Mouse (Mus musculus): Measurements from ENCODE around the gene Ruvbl1.
A peak's percentile ranks its signal among the peaks of the same experiment; 100 is the strongest.

The Ruvbl1 gene

DNA sequence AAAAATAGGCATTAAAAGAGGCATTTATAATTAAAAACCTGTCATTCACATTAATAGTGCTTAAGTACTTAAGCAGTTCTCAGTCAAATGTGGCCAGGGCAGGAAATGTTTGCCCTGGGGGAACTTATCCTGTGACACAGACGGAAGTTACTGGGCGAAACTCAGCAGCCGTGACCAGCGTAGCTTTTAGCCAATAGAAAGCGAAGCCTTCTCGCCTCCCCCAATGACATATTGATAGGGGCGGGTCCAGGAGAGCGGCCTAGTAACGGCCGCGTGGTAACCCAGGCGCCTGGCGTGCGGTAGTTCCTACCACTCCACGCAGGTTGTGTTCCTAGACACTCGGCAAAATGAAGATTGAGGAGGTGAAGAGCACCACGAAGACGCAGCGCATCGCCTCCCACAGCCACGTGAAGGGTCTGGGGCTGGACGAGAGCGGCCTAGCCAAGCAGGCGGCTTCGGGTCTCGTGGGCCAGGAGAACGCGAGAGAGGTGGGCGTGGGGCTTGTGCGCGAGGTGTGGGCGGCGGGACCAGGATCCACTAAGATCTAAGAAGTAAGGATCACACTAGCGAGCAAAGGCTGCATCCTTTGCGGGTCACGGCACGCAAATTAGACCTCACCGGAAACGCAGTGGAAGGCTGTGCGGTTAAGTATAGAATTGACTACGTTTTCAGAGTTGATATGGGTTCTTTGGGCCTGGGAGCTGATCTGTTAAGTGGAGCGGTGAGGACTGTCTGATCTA, at the start of gene Ruvbl1:
Ruvbl1 (plus strand) TSS at position 229 of the 740 bp plus-strand sequence.
- DNase-seq (ENCODE audit: low read depth, low spot score): peak; percentile 99

DNA sequence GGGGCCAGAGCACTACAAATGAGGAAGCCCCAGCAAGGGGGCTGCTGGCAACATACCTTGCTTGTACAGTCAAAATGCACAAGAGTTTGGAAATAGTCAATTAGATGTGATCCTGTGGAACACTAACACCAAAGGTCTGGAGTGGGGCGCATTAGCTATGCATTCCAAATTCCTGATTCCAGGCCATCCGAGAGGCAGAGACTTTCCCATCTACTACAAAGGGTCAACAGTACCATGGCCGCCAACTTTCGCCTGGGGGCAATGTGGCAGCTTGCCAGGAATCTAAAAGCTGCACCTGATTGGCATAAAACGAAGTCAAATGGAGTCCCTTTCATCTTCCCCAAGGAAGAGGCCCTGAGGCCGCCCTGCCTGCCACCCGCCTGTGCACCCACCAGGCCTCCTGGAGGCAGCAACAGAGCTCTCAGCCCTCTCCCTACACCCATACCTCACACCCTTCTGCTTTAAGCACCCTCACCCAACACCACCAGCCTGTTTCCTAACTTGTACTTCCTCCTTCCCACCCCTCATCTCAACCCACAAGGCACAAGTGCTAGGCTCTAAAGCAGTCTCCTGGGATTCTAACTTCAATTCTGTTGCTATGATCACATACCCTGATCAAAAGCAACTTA, 49.0 kb upstream of the Ruvbl1 start:
- peak; percentile 19 for DNase-seq (ENCODE audit: low read depth, low spot score)

- peak; percentile 25 for DNase-seq (ENCODE audit: low read depth, low spot score)
Measured at GRCm38 (mm10) chr6:88431202-88431601, 34.0 kb upstream of the Ruvbl1 start.

DNA sequence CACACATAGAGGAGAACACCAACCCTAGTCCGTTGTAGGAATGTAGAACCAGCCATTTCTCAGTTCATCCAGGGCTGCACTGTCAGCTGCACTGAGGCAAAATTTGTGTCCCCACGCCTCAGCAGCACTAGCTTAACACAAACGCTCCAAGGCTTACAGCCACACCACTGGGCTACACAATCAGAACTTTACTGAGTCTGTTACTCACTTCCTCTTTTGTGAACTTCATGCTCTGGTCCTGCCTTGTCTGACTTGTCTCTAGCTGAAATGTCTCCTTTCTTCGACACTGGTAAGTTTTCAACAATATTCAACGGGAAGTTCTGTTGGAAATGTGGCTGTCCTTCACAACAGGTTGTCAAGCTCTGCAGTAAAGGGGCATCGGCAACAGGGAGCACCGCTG, 29.6 kb upstream of the Ruvbl1 start:
- no peak for DNase-seq (ENCODE audit: low read depth, low spot score)

GRCm38 (mm10) chr6:88439056-88439455, 26.2 kb upstream of the Ruvbl1 start:
- no peak for DNase-seq (ENCODE audit: low read depth, low spot score)

- DNase-seq (ENCODE audit: low read depth, low spot score): no peak
Measured at GRCm38 (mm10) chr6:88442551-88442950, 22.7 kb upstream of the Ruvbl1 start.

GRCm38 (mm10) chr6:88443446-88443845, 21.8 kb upstream of the Ruvbl1 start:
- DNase-seq (ENCODE audit: low read depth, low spot score): no peak

DNA sequence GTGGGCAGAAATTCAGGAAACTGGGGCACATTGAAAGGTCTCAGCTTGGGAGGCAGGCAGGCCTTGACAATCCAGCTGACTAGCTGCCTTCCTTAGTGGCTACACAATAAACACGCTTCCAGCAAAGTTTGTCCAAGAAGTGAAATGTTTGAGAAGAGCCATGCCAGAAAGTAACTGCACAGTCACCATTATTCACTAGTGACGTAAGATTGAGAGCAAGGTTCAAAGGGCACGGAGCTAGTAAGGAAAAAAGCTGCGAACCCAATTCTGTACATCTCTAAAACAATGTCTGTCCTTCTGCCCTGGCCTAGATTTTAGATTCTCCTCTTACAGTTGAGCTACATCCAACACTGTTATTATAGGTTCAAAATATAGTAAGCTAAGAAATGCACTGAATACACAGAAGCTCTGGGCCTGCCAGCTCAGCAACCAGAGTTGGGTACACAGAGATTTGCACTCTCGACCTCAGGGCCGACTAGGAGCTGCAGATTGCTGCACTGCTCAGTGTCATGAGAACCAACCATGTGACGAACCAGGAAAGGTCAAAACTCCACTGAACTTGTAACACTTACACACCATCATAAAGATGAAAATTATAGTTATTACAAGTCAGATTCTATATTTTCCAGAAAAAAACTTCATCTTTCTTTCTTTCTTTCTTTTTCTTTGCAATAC, 21.0 kb upstream of the Ruvbl1 start:
- no peak for DNase-seq (ENCODE audit: low read depth, low spot score)

DNA sequence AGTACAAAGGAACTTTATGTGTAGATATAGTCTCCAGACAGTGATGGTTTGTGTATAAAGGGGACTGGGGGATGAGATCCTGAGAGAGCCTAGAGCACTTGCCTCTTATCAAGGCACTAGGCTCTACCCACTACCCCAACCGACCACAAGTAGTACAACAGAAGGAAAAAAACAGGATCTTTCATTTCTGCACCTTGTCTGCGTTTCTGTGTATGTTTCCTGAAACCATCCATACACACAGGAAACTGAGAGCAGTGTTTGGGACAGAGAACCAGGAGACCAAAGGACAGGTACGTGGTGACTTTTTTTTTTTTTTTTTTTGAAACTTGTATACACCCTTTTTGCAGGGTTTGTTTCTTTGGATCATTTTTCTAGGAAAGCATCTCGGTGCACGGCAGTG, 19.5 kb upstream of the Ruvbl1 start:
- DNase-seq (ENCODE audit: low read depth, low spot score): no peak

GRCm38 (mm10) chr6:88446063-88447002, 18.9 kb upstream of the Ruvbl1 start, which contains the start of gene Eefsec:
Eefsec (minus strand) TSS chr6:88446539.
- peak; percentile 82 for DNase-seq (ENCODE audit: low read depth, low spot score)

DNA sequence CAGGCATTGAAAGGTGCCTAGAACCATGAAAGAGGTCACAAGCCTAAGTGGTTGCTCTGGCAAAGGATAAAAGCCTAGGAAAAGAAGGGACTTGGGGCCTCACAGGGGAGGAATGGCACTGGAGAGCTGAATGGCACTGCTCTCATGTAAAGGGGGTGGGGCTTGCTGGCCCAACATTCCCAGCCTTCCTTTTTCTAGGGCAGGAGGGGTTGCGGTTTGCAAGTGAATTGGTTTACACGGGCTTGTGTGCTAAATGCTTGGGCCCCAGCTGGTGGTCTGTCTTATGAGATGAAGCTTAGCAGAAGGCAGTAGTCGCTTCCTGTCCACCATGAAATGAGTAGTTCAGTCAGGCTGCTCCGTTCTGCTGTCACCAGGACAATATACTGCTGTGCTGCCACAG, 17.8 kb upstream of the Ruvbl1 start:
- DNase-seq (ENCODE audit: low read depth, low spot score): peak; percentile 91

DNA sequence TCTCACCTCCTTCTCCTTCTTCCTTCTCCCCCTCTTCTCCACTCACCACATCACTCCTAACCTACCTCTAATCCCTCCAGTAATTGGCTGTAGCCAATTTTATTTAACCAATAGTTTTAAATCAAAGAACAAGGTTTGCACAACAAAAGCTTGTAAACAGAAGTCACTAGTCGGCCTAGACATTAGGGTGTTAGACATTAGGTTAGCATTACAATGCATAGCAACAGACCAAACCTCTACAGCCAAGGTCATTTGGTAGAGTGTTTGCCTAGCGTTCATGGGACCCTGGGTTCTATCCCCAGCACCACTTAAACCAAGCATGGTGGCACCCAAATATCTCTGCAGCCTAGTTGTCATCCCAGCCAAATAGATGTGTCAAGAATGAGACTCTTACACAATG, 10.7 kb upstream of the Ruvbl1 start:
- DNase-seq (ENCODE audit: low read depth, low spot score): peak; percentile 56

DNA sequence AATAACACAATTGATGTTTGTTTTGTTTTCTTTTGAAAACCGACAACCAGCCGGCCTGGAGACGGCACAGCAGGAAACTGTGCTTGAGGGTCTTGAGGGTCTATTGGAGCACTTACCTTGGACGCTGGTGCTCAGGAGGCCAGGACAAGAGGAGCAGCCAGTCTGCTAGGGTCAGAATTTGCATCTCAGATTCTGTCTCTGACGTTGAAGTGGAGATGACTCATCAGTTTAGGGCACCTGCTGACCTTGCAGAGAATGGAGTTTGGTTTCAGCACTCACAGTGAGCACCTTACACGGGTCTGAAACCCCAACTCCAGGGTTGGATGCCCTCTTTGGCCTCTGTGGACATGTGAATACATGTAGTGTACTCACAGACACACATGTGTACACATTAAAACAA, 4.7 kb downstream of the Ruvbl1 start:
- DNase-seq (ENCODE audit: low read depth, low spot score): peak; percentile 68

DNA sequence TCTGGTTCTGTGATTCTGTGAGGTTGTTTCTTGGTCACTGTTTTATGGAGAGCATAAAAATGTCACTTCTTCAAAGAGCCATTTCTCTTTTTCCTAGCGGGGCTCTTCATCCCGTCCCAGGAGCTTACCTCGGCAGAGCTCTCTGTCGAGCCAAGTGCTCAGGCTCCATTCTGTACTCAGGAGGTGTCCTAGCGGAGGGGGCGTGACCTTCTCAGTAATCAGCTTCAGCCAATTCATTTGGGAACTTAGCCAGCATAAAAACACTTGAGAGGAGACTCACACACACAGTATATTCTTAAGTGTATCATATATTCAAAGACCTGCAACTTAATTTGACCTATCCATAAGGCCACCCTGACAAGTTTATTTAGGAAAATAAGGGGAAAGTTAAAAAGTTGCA, 15.2 kb downstream of the Ruvbl1 start:
- peak; percentile 48 for DNase-seq (ENCODE audit: low read depth, low spot score)

GRCm38 (mm10) chr6:88483111-88483510, 17.9 kb downstream of the Ruvbl1 start:
- DNase-seq (ENCODE audit: low read depth, low spot score): peak; percentile 94

DNA sequence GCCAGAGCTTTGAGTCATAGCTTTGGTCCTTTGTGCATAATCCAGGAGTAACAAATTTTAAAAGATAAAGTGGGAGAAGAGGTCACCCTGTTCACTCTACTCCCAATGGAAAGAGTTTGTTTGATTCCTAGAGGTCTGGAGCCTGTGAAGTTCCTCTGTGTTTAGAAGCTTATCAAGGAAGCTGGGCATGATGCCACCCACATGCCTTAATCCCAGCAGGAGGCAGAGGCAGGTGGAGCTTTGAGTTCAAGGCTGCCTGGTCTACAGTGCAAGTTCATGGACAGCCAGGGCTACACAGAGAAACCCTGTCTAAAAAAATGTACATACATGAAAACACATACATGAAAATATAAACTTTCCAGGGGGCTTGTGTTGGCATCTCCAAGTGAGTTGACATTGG, 18.7 kb downstream of the Ruvbl1 start:
- no peak for DNase-seq (ENCODE audit: low read depth, low spot score)

DNA sequence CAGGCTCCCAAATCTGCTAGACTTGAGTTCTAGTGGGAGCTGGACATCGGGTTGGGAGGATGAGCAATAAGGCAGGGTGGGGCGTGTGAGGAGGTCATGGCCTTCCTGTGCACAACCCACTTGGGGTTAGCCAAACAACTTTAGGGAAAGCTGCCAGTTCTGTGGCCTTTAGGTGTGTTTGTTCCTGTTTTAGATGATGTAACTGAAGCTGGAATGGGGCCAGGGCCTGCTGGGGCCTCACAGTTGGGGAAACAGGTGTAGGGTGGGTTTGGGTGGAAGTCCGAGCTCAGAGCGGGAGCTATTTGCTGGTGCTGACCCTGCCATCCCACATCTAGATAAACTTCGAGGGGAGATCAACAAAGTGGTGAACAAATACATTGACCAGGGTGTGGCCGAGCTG, 20.2 kb downstream of the Ruvbl1 start:
- DNase-seq (ENCODE audit: low read depth, low spot score): no peak

DNA sequence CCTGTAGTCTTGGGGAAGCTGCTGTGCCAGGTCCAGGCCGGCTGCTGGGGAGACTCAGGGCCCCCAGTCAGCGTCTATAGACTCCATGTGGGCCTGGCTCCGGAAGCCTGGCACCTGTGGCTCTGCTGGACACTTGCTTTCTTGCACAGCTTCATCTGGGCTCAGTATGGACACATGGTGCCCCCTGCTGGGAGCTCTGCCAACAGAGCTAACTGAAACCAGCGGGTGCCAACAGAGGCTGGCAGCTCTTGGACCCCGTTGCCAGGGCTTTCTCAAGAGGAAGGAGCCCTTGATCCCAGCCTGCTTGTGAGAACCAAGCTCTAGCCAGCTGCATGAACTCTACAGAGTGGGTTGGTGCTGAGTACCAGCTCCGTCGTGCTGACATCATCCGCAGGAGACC, 21.7 kb downstream of the Ruvbl1 start:
- no peak for DNase-seq (ENCODE audit: low read depth, low spot score)

DNA sequence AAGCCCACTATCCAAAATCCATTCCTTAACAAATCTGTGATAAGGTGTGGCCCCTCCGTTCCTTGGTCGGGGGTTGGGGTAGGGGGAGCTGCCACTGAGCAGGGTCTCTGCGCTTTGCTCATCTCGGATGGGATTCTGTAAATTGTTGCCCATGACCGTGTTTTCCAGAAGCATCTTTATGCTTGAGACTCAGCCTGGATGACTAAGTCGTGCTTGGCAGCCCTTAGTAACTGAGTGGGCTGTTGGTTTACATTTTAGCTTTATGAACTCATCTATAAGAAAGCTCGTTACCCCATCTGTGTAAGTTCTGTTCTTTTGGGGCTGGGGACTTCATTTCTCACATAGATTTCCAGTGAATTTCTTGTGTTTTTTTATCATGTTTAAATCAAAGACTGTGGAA, 23.8 kb downstream of the Ruvbl1 start:
- DNase-seq (ENCODE audit: low read depth, low spot score): no peak

DNA sequence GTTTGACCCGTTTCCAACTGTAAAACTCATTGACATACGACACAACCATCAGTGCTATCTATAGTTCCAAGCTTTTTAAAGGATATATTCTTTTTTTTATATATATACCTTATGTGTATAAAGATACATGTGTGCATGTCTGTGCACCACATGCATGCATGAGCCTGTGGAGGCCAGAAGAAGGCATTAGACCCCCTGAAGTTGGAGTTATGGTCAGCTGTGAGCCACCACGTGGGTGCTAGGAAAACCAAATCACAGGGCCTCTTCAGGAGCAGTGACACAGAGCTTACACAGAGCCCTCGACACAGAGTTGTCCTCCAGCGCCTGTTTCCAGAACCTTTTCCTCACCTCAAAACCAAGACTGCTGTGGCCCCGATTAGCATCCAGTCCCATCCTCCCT, 24.6 kb downstream of the Ruvbl1 start:
- no peak for DNase-seq (ENCODE audit: low read depth, low spot score)

DNA sequence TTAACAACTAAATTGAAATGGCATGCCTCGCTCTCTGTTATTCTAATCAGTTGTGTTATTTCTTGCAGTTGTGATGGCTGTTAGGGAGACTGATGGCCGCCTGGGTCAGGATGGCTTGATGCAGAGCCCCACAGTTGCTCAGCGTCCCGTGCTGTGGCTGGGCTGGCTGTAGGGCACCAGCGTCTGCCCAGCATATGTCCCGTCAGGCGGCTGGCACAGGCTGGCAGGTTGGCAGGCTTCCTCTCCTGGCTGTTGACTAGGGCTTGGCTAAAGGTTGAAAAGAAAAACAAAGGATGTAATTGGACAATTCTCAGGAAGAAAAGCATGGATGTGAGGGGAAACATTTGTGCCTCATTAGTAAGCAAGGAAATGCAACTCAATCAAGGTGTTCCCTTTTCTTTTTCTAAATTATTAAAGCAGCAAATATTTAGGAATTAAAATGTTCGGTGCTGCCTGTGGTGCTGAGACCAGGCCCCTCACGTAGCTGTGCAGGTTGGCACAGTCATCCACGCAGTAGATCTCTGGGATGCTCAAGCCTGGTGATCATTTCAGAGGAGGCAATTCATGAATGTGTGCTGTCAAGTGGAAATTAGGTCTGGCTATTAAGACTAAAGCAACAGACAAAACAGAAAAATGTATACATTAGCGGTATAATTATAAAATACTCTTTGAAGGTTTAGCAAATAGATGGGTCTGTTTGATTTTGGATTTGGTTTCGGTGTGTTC, 25.6 kb downstream of the Ruvbl1 start:
- no peak for DNase-seq (ENCODE audit: low read depth, low spot score)

Data from R1 (cell line).